Mouse (Mus musculus) adrenal gland, adult 2 months (tissue): ENCODE data around the gene Cabin1. TPM values are rescaled to one million over a fixed set of nuclear protein-coding genes. Genes with fewer than 3 reads are reported as not detected.
"Not testable (repeated sequence)": the region's sequence is repeated elsewhere in the genome, so short reads cannot be mapped to it uniquely, and the experiment has no call there.

Experiments
- DNase-seq: peaks from one replicate; pipeline ENCODE4 v3.0.0; 2021
- polyA plus RNA-seq: library from polyadenylated mRNA; depleted of rRNA; stranded (reverse); fragments of >200 nt; gene quantifications from 2 replicates; pipeline ENCODE4 v1.2.3, GENCODE M21; 2012
- total RNA-seq, 2 experiments: library from RNA; stranded (reverse); gene quantifications; 2 replicates each; pipeline ENCODE4 v1.2.3; 2021

The Cabin1 gene
- total and polyA plus RNA-seq, 3 experiments = 24.2 to 42.6 (median 31.9) TPM

DNA sequence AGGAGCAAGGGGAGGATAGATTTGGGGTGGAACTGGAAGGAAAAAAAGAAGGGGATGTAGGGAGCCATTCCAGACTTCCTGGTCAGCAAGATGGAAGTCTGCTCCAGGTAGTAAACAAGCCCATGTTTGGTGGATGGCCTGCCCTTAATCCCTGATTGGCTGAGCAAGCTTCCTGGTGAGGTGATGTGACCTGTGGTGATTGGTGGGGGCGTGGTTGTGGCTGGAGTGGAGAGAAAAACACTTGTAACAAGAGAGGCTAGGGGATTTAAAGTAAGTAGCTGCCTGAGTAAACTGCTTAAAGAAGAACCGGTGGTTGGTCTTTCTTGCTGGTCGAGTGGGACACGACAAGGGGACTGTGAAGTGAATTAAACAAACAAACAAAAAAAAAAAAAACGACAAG lies 3.6 kb upstream of the Cabin1 start:
- not testable (repeated sequence) for DNase-seq

DNA sequence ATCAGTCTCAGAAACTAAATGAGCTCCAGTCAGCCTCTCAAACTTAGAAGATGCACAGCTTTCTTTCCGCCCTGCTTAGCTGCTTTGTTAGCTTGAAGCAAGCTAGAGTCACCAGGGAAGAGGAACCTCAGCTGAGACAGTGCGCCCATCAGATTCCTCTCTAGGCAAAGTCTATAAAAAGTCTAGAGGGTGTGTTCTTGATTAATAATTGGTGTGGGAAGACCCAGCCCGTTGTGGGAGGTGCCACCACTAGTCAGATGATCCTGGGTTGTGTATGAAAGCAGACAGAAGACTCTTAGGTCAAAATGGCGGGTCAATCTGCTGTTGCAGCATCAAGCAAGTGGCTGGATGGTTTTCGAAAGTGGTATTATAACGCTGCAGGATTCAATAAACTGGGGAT lies 2.7 kb upstream of the Cabin1 start:
- no peak for DNase-seq

DNA sequence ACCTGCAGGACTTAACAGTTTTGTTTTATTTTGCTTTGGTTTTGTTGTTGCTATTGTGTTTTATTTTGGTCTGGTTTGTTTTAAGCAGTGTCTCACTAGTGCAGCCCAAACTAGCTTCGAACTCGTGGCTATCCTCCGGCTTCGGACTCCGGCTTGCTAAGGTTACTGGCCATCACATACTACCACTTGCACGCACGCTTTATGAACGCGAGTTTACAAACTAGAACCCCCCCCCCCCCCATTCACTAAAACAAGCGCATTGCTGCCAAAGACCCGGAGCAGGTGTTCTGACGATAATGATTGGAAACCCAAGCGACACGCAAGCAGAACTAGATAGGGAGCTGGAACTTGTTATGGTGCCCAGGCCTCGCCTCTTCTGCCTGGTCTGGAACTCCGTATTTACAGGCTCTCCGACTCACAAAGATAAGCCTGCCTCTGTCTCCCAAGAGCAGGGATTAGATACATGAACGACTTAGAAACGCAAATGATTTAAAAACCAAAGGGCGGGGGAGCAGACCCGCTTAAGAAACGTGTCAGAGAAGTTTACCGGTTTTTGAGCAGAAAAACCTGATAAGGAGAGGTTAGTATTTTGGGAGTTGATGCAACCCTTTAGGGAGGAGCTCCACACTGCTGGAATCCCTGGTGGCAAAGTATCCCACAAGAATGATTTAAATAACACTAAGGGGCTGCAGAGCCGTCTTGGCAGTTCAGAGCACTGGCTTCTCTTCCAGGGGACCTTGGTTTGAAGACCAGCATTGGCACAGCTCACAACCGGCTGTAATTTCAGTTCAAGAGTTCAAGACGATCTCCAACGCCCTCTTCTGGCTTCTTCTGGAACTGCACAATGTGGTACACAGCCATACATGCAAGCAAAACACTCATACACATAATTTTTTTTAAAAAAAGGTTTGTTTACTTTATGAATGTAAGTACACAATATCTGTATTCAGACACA lies 655 bp upstream of the Cabin1 start:
- DNase-seq = peak; percentile 53

- DNase-seq = no peak
These were observed 1.7 kb downstream of the Cabin1 start for GRCm38 (mm10) chr10:75762413-75762812.

GRCm38 (mm10) chr10:75760311-75760710 lies 3.8 kb downstream of the Cabin1 start:
- DNase-seq = no peak

DNA sequence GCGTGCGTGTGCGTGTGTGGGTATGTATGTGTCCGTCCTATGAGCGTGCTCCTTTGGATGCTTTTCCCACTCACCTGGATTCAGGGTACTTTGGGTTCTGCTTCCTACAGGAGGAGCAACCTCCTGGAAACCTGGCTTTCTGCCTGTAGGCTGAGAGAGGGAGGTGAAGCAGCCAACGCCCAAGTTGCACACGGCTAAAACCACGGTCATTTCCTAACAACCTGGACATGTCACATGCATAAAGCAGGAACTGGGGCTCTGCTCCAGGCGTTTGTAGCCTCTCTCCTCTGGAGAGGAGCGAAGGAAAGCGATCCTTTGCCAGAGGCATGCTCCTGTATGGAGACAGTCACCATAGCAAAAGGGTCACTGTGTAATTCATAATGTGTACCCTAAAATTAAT lies 7.4 kb downstream of the Cabin1 start:
- DNase-seq = no peak

DNA sequence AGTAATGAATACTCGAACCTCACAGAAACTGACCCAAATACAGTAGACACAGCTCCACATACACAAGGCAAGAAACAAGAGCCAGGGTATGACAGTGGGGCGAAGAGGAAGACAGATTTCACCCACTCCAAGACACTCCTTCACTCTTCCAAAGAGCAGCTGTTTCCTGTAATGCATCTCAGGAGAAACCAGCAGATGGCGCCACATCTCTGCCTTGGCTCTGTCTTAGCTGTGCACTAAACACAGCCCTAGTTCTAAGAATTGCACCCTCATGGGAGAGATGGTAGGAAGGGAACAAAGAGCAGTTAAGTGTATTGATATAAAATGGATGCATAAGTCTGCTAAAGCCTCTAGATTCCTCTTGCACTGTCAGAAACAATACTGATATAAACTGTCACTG lies 20.1 kb downstream of the Cabin1 start:
- peak; percentile 71 for DNase-seq

GRCm38 (mm10) chr10:75743369-75743768 lies 20.8 kb downstream of the Cabin1 start:
- no peak for DNase-seq

DNA sequence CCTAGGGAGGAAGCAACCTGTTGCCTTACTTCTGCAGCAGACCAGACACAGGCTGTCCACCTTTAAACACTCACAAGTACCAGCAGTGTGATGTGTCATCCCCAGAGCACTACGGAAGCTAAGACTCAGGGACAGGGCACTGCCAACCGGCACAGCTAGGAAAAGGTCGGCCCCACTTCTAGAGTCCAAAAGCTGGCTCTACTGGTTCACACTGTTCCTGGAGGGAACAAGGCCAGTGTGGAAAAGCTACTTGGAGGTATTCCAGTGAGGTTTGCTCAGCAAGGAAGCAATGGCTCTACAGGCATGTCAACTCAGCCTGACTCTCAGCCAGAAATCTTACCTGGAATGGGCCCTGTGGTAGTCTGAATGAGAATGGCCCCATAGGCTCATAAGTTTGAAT lies 23.3 kb downstream of the Cabin1 start:
- DNase-seq = peak; percentile 13

DNA sequence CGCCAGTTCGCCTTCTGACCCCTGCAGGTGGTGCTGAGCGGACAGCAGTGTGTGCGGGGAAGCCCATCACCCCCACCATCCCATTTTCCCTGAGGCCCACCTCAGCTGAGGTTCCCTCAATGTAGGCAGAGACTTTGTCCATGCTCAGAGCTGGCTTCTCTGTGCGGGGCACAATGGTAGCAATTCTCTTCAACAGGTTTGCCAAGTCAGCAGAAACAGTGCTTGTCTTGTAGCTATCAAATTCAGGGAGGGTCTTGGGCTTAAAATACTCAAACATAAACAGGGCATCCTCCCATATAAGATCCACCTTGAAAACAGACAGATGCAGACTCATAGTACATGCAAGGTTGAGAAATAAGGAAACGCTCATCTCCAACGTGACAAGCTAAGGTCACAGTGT lies 38.7 kb downstream of the Cabin1 start:
- DNase-seq = no peak

GRCm38 (mm10) chr10:75720215-75720614 lies 43.9 kb downstream of the Cabin1 start:
- no peak for DNase-seq

- no peak for DNase-seq
These were observed 49.3 kb downstream of the Cabin1 start for GRCm38 (mm10) chr10:75714795-75715194.

GRCm38 (mm10) chr10:75713026-75713425 lies 51.1 kb downstream of the Cabin1 start:
- no peak for DNase-seq

GRCm38 (mm10) chr10:75710210-75710609 lies 53.9 kb downstream of the Cabin1 start:
- DNase-seq = no peak

GRCm38 (mm10) chr10:75709261-75709660 lies 54.9 kb downstream of the Cabin1 start:
- no peak for DNase-seq

GRCm38 (mm10) chr10:75708633-75708992 lies 55.5 kb downstream of the Cabin1 start:
- no peak for DNase-seq

DNA sequence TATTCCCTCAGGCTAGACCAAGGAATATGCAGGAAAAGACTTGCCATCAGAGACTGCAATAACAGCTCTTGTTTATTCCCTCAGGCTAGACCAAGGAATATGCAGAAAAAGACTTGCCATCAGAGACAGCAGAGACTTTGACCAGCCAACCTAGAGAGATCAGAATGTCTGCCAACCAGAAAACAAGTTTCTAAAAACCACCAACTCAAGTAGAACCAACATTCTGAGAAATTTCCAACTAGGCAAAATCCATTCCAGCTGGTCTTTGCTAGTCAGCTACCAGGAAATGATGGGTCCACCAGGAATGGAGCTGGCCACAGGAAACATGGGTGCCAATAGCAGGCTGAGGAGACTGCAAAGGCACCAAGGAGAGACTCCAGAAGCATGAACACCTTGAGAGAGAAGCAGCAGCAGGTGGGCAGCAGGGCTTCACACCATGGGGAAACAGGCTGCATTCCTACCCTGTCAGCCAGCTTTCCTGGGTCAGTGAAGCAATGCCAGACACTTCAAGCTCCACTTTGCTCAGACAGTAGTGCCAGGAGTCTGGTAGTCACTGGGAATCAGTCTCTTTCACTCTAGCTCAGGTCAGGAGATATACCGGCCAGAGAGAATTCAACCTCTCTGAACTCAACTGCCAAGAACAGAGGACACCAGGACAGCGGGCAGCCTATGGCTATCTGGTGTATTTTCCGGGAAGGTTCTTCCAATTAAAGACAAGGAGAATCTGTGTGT lies 56.1 kb downstream of the Cabin1 start:
- no peak for DNase-seq

GRCm38 (mm10) chr10:75706632-75707216 lies 57.4 kb downstream of the Cabin1 start:
- DNase-seq = peak; percentile 6

DNA sequence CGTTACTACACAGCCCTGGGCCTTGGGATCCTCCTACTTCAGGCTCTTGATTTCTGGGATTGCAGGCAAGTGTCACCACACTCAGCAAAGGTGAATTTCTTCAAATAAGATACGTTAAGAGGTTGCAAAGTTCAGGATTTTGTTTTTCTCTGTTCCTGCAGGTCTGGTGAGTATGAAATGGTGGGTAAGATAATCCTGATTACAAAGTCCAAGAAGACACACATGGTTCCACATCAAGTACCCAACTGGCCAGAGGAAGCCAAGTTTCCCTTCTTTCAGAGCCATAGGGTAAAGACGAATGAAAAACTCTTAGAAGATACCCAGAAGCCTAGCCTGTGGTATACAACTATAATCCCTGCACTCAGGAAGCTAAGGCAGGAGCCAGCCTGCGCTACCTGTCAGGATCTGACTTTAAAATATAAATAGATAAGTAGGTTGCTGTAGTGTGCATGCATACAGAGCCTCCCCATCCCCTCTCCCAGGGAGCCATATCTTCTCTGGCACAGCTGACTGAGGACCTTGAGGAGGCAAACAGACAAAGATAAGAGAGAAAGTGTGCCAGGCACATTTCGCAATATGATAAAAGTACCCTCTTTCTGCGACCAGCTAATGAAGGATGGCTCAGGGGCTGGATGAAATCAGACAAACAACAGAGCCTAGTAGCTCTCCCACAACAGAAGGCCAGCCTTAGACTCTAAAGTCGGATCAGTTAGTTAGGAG lies 58.3 kb downstream of the Cabin1 start:
- peak; percentile 66 for DNase-seq

DNA sequence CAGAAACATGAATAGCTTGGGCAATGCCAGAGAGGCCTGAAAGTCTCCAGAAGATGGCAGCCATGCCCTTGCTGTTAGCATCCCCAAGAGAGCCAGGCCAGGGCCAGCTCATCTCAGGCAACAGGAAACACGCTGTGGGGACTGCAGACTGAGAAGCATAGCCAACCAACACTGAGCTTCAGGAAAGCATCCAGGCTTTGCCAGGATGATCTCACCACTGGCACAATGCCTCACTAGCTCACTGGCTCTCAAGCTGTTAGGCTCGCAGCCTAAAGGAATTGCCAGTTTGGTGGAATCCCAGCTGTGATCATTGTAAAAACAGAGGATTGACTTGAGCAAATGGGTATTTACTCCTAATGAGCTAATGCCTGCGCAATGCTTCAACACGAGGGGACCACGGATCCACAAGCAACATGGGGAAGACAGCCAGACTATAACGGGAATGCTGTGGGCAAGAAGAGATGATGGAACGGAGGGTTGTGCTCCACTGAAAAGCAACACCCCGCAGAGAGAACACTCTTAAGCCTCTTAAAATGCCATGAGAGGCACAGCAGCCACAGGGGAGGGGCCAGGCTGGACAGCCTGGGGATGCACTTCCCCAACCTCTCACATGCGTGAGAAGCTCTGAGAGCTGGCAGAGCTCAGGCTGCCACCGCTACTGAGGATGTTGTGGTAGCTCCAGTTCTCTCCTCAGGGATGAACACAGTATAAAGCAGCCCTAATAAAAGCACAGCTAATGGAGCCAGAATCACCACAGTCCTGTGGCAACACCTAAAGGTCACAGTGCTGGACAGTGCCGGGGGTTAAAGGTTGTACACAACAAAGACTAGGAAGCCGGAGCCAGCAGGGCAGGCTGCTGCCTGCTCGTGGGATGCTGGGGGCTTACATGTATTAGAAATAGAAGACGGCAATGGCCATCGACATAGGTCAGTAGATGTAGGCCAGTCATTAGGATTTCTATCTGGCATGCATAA lies 59.6 kb downstream of the Cabin1 start:
- DNase-seq = peak; percentile 90

GRCm38 (mm10) chr10:75703504-75703903 lies 60.6 kb downstream of the Cabin1 start:
- no peak for DNase-seq
